Mouse (Mus musculus) R1 (cell line): ENCODE measurements around the gene Fcrlb.
A peak's percentile ranks its signal among the peaks of the same experiment; 100 is the strongest.

Experiments used
- DNase-seq: peaks from one replicate; pipeline ENCODE4 v3.0.0-alpha.2; 2018; ENCODE audit warnings: low read depth, low spot score

The Fcrlb gene

GRCm38 (mm10) chr1:170868107-170868904, 44.4 kb downstream of the Fcrlb start:
- DNase-seq, result peak; percentile 97

- DNase-seq, result peak; percentile 97
Measured at GRCm38 (mm10) chr1:170867691-170868105, 45.0 kb downstream of the Fcrlb start, which contains the start of gene Atf6. Gene Atf6 (minus strand): TSS chr1:170867771.

- DNase-seq, result no peak
Measured at GRCm38 (mm10) chr1:170866992-170867690, 45.6 kb downstream of the Fcrlb start.

GRCm38 (mm10) chr1:170865406-170865805, 47.3 kb downstream of the Fcrlb start:
- no peak for DNase-seq

GRCm38 (mm10) chr1:170864754-170865153, 48.0 kb downstream of the Fcrlb start:
- DNase-seq, result no peak

- no peak for DNase-seq
Measured at GRCm38 (mm10) chr1:170864234-170864633, 48.5 kb downstream of the Fcrlb start.

GRCm38 (mm10) chr1:170863033-170863432, 49.7 kb downstream of the Fcrlb start:
- DNase-seq, result no peak

GRCm38 (mm10) chr1:170862435-170862717, 50.4 kb downstream of the Fcrlb start:
- no peak for DNase-seq

GRCm38 (mm10) chr1:170861671-170862434, 50.9 kb downstream of the Fcrlb start:
- DNase-seq, result no peak

- DNase-seq, result no peak
Measured at GRCm38 (mm10) chr1:170858872-170859271, 53.9 kb downstream of the Fcrlb start.

- DNase-seq, result no peak
Measured at GRCm38 (mm10) chr1:170857369-170857768, 55.4 kb downstream of the Fcrlb start.
